Mouse (Mus musculus) urinary bladder, postnatal 25 days (tissue): ENCODE data around the gene Ifi47.
A peak's percentile ranks its signal among the peaks of the same experiment; 100 is the strongest.

Experiments
- DNase-seq: peaks from one replicate; pipeline ENCODE4 v3.0.0; 2022; ENCODE audit warnings: low spot score

Gene Ifi47

GRCm38 (mm10) chr11:49089735-49090507 lies 13.5 kb downstream of the Ifi47 start:
- no peak for DNase-seq

GRCm38 (mm10) chr11:49090551-49090950 lies 14.2 kb downstream of the Ifi47 start:
- no peak for DNase-seq

GRCm38 (mm10) chr11:49091171-49091570 lies 14.8 kb downstream of the Ifi47 start:
- no peak for DNase-seq

- DNase-seq: no peak
Observed at GRCm38 (mm10) chr11:49092053-49092586, 15.7 kb downstream of the Ifi47 start.

DNA sequence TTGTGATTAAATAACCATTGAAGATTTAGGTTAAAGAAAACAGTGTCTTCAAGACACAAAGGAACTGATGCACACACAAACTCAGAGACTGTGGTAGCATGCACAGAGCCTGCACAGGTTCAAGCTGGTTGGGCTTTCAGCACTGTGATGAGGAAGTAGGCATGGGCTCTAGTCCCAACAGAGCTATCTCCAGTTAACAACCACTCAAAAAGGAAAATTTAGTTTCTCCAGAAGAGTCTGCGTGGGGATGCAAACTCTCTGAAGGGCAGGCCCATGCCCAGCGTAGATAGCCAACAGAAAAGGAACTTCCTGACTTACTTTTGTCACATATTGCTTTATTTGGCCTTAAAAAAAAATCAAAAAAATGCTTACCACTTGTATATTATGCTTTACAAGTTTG lies 16.4 kb downstream of the Ifi47 start:
- DNase-seq: no peak

DNA sequence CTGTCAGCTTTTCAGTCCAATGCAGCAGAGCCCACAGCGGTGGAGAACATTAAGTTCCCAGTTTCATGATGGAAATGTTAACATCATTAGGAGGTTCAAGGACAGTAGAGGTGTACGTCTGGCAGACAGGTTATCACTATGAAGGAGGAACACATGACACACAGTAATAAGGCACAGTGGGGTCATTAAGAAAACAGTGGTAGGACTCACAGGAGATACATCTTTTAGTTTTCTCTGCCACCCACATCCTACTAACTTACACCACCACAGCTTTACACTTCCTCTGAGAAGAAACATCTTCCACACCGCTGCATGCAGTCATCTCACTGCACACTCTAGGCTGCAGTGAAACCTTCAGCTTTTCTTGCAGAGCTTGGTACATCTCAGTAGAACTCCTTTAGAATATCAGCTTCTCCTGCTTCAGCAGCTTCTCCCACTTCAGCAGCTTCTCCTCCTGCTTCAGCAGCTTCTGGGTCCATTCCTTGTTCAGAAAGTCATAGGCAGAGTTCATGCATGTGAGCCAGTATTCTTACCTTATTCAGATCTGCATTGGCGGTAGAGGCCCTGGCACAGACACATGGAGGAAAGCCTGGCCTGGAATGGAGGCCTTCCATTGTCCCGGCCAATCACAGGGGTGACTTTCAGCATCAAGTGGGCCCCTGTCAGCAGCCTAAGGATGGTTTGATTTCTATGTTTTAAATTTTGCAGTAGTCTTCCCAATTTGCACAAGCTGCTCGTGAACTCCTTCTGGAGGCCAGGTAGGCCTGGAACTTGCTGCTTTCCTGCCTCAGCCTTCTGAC lies 17.7 kb downstream of the Ifi47 start:
- DNase-seq: no peak

GRCm38 (mm10) chr11:49095367-49095766 lies 19.0 kb downstream of the Ifi47 start:
- no peak for DNase-seq

- DNase-seq: no peak
Observed at GRCm38 (mm10) chr11:49100409-49100808, 24.0 kb downstream of the Ifi47 start.

DNA sequence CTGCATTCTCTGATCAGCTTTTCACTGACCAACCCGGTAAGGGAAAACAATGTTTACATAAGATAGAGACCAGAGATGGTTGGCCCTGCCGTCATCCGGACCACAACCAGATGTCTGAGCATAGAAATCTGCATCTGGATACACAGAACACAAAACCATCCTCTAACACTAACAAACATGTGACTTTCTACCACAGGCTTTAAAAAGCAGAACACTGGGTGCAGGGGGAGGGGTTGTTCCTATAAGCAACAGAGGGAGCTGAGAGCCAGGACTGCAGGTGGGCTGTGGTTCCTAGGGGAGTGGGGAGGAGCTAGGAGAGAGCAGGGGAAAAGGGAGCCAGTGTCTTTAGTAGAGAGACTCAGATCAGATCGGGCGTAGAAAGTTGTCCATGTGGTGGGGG lies 25.1 kb downstream of the Ifi47 start:
- no peak for DNase-seq

- DNase-seq: peak; percentile 95
Observed at GRCm38 (mm10) chr11:49103047-49103693, 26.8 kb downstream of the Ifi47 start.

GRCm38 (mm10) chr11:49105752-49106151 lies 29.4 kb downstream of the Ifi47 start:
- DNase-seq: no peak

GRCm38 (mm10) chr11:49107650-49108537 lies 31.5 kb downstream of the Ifi47 start:
- DNase-seq: no peak

DNA sequence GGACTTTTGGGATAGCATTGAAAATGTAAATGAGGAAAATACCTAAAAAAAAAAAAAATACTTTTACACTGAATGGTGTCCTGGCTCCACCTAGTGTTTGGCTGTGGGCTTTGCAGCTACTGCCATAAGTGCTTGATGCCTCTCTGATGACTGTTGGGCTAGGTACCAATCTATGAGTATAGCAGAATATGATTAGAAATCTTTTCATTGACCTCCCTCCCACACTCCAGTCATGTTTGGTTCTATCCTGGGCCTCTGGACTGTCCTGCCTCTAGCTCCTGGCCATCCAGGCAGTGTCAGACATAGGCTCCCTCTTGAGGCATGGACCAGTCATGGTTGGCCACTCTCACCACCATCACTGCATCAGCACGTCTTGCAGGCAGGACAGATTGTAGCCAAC lies 32.4 kb downstream of the Ifi47 start:
- no peak for DNase-seq

DNA sequence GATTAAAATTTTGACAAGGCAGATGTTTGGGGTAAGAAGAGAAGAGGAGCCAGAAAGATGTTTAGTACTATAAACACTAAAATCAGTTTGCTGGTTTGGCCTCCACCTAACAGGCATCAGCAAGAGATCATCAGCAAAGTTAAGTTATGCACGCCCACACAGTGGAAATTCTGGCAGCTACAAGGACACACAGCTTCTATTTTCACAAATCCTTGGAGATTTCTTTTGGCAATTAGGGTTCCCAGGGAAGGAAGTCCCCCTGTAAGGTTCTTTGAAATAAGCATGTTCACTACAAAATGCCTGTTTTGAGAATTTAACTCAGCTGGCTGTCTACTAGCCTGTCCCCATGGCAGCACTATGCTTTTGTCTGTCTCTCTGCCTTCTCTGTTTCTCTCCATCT lies 34.6 kb downstream of the Ifi47 start:
- DNase-seq: no peak

GRCm38 (mm10) chr11:49112624-49113219 lies 36.3 kb downstream of the Ifi47 start:
- no peak for DNase-seq

GRCm38 (mm10) chr11:49114158-49114557 lies 37.8 kb downstream of the Ifi47 start:
- no peak for DNase-seq

DNA sequence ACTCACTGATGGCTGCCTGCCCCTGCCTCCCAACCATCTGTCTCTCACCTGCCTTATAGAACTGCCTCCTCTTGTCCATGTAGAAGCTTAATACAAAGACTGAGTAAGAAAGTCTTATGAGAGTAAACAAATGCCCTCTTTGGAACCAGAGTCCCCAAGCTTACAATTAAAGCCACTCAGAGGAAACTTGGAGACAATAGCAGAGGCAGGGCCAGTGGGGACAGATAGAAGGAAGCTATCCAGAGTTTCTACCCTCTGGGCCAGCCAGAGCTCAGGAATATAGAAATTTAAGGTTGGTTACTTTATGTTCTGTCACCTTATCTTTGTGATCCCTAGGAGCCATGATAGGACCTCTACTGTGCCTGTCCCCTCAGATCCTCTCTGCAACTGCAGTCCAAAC lies 38.4 kb downstream of the Ifi47 start, which contains the start of gene Olfr1396:
Gene Olfr1396 (minus strand): TSS at position 101 of the 400 bp plus-strand sequence.
- no peak for DNase-seq

DNA sequence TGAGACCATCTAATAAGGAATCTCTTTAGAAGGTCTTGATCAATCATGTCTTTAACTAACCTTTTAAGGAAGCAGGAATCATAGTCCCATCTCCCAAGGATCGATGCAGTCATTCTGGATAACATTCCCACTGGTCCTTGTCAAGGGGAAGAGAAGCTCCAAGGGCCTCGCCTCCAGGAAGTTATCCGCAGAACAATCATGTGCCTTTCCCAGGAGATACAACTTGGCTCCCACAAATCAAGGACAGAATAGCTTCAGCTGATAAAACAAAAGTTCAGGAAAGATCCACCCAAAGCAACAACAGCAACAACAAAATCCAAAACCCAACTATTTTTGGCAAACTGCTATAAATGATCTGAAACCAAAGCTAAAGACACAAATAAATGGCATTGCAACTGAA lies 43.2 kb downstream of the Ifi47 start:
- DNase-seq: no peak

GRCm38 (mm10) chr11:49124169-49124568 lies 47.8 kb downstream of the Ifi47 start:
- no peak for DNase-seq

- DNase-seq: no peak
Observed at GRCm38 (mm10) chr11:49141974-49142373, 65.6 kb downstream of the Ifi47 start, which contains the start of gene Olfr1395. Gene Olfr1395 (plus strand): TSS chr11:49142274.
